Mouse (Mus musculus) megakaryocyte-erythroid progenitor cell, adult 5 weeks (primary cell): ENCODE results near the gene Rbsn. TPM values are rescaled to one million over a fixed set of nuclear protein-coding genes. Genes with fewer than 3 reads are reported as not detected.

ENCODE experiments used
- polyA plus RNA-seq: library from polyadenylated mRNA; stranded (reverse); fragments of >175 nt; gene quantifications from 2 replicates; pipeline ENCODE4 v1.2.3, GENCODE M21; 2012

The Rbsn gene
- polyA plus RNA-seq, result 6.6 and 7.8 TPM in 2 replicates

GRCm38 (mm10) chr6:92214773-92215449 lies at the start of gene Rbsn:
Gene Rbsn, minus strand, starts transcription at chr6:92214925.

DNA sequence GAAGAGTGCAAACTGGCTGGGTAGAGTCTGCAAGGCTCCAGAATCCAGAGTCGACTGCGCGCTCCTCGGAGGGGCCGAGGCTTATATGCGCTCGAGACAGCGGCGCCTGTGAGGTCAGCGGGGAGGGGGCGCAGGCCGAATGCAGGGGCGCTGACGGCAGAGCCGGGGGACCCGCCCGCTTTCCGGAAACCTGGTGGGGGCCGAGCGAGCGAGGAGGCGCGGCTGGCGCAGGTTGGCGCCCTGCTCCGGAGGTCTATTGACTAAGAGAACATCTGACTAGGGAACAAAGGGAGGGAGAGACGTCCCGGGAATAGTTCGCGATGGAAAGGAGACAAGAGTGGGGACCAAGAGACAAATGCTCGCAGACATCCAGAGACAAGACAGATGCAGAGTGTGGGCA lies 29.9 kb upstream of the Rbsn start, which contains the start of gene Trh:
Gene Trh, minus strand, starts transcription at position 60 of the 400 bp plus-strand sequence.

GRCm38 (mm10) chr6:92183621-92184131 lies 31.0 kb downstream of the Rbsn start, which contains the start of gene Mrps25:
Gene Mrps25, minus strand, starts transcription at chr6:92184033.

Other genes starting within 250 kb of the Rbsn start
- gene Fgd5, start 236.0 kb downstream of the Rbsn start, polyA plus RNA-seq, result 0.34 and 0.65 TPM in 2 replicates
- gene Nr2c2, start 123.5 kb downstream of the Rbsn start, polyA plus RNA-seq, result 4.0 and 4.3 TPM in 2 replicates
- gene Mrps25, start 30.9 kb downstream of the Rbsn start, polyA plus RNA-seq, result 11.2 and 15.6 TPM in 2 replicates
- gene Trh, start 29.7 kb upstream of the Rbsn start, polyA plus RNA-seq, result 0.06 TPM in 1 of 2 replicates, not detected in the other